Mouse (Mus musculus) cerebellum, adult 2 months (tissue): ENCODE results near the gene Arntl. TPM values are rescaled to one million over a fixed set of nuclear protein-coding genes. Genes with fewer than 3 reads are reported as not detected.

Experiments used
- DNase-seq, 2 experiments: peaks; one replicate each; pipeline ENCODE4 v3.0.0; 2021
- H3K27ac ChIP-seq: fragments of 200-500 bp; 2 replicates; pipeline ENCODE4 v1.5.1; 2012; ENCODE audit warnings: low read length, control low read depth, inconsistent platforms; ENCODE audit not compliant: insufficient read depth
- H3K27me3 ChIP-seq: fragments of 200-500 bp; 2 replicates; pipeline ENCODE4 v1.6.1; 2012; ENCODE audit warnings: inconsistent platforms, mild to moderate bottlenecking, low read length, moderate library complexity; ENCODE audit not compliant: control insufficient read depth, insufficient read depth
- H3K4me1 ChIP-seq: fragments of 200-500 bp; 2 replicates; pipeline ENCODE4 v1.6.1; 2011; ENCODE audit warnings: low read length; ENCODE audit not compliant: control insufficient read depth, insufficient read depth
- H3K4me3 ChIP-seq: fragments of 200-500 bp; replicated peaks from 2 replicates; pipeline ENCODE3; 2011; ENCODE audit warnings: mild to moderate bottlenecking, low read depth, low read length, control low read depth; ENCODE audit not compliant: insufficient read depth
- CTCF ChIP-seq: fragments of 200-500 bp; IDR thresholded peaks from 2 replicates; pipeline ENCODE4 v1.5.1; 2011; ENCODE audit warnings: low read depth, mild to moderate bottlenecking, control low read depth, low read length, moderate library complexity, borderline replicate concordance; ENCODE audit not compliant: insufficient read depth
- POLR2A ChIP-seq: fragments of 200-500 bp; IDR thresholded peaks from 2 replicates; pipeline ENCODE4 v1.6.1; 2011; ENCODE audit warnings: low read length, control low read depth, borderline replicate concordance; ENCODE audit not compliant: insufficient read depth
- WGBS: fragments of 180-500 bp; shearing (Covaris S2); methylation state at CpG from one replicate; pipeline ENCODE4 v1.1.7; 2018; 5-methylcytosine and 5-hydroxymethylcytosine counted together
- polyA plus RNA-seq: library from polyadenylated mRNA; depleted of rRNA; stranded (reverse); fragments of >200 nt; gene quantifications from 2 replicates; pipeline ENCODE4 v1.2.3, GENCODE M21; 2012

Gene Arntl
- polyA plus RNA-seq, 1 experiment, result 28.4 TPM

DNA sequence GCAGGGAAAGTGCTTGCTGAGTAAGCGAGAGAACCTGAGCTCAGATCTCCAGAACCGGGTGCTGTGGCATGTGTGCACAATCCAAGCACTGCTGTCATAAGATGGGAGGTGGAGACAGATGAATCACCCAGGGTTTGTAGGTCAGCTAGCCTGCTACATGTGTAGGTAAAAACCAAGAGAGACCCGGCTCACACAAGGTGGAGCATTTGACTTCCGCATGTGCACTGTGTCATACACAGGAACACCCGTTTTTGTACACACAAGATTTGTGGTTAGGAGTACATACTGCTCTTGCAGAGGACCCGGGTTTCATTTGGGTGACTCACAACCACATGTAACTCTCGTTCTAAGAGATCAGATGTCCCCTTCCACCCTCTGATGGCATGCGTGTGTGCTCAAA lies 23.5 kb upstream of the Arntl start:
- Histone ChIP-seq H3K27ac (no peak overlapping the region), H3K27me3 (no peaks in the 10 kb centered on the region), H3K4me1 (no peaks in the 10 kb centered on the region; the same call in 1 of the 2 replicates), H3K4me3 (no peak overlapping the region)
- WGBS, result 89% methylated on average over 8 of the region's 8 CpGs
- DNase-seq, result no peak
- TF ChIP-seq POLR2A (no peak), CTCF (no peak)

DNA sequence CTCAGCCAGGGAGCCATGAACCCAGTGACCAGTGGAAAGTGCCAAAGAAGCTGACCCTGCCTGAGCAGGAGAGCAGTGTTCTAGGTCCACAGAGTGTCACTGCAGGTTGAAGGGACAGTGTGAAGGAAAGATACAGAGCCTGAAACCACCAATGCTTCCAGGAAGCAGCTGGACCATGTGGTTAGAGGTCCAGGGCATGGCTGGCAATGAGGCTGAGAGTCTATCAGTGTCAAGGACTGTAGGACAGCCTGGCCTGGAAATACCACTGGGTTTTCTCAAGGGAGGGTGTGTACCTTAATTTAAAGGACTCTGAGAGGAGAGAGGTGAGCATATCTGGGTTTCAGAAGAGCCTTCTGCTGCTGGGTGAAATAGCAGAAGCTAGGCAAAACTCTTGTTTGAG lies 22.2 kb upstream of the Arntl start:
- DNase-seq, result no peak
- TF ChIP-seq POLR2A, result no peak
- TF ChIP-seq CTCF, result no peak

GRCm38 (mm10) chr7:113186041-113186800 lies 21.0 kb upstream of the Arntl start:
- H3K27ac ChIP-seq, result no peak overlapping the region
- H3K27me3 ChIP-seq, result no peaks in the 10 kb centered on the region
- TF ChIP-seq CTCF, result no peak
- no peak for TF ChIP-seq POLR2A
- H3K4me1 ChIP-seq, result no peaks in the 10 kb centered on the region; the same call in 1 of the 2 replicates
- WGBS, result 79% methylated on average over 10 of the region's 10 CpGs
- DNase-seq, result no peak
- no peak overlapping the region for H3K4me3 ChIP-seq

More for the DNA sequence above, 22.2 kb upstream of the Arntl start:
- no peak overlapping the region for H3K27ac ChIP-seq
- H3K4me3 ChIP-seq, result no peak overlapping the region
- no peaks in the 10 kb centered on the region; the same call in 1 of the 2 replicates for H3K4me1 ChIP-seq
- no peaks in the 10 kb centered on the region for H3K27me3 ChIP-seq

- no peak for TF ChIP-seq POLR2A
- TF ChIP-seq CTCF, result no peak
- 49% methylated on average over 2 of the region's 2 CpGs for WGBS
- no peak for DNase-seq
- Histone ChIP-seq H3K27me3 (no peaks in the 10 kb centered on the region), H3K4me1 (no peaks in the 10 kb centered on the region; the same call in 1 of the 2 replicates), H3K27ac (no peak overlapping the region), H3K4me3 (no peak overlapping the region)
Observed at GRCm38 (mm10) chr7:113188091-113188490, 19.2 kb upstream of the Arntl start.

DNA sequence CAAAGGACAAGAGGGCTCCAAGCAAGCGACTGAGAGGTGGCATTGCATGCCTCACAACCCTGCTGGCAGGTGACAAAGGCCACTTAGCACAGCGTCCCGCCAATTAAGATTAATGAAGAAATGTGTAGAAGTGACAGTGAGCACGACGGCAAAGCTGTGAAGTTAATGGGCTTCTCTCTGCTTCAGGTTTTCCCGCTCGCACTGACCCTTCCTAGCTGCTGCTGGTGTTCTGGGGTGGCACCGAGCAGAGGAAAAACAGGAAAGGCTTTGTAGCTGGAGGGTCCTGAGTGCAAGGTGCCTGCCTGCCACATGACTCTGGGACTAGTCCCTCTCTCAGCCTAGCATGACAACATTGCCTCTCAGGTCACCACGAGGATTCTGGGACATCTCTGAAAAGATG lies 18.7 kb upstream of the Arntl start:
- no peak overlapping the region for H3K4me3 ChIP-seq
- 51% methylated on average over 9 of the region's 9 CpGs for WGBS

DNA sequence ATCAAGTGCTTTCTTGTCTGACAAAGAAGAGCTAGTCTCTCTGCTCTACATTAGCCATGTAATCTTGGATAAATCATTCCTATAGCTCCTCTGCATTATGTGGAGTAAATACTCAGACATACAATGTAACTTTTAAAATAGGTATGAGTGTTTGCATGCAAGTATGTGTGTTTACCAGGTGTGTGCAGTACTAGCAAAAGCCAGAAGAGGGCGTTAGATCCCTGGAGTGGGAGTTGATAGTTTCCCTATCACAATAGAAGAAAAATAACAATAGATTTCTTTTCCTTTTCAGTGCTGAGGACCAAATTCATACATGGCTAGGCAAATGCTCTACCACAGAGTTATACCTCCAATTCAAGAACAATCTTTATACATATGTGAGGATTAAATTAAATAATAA lies 15.5 kb upstream of the Arntl start:
- H3K4me1 ChIP-seq, result no peaks in the 10 kb centered on the region
- WGBS, result 57% methylated on average over 1 of the region's 1 CpGs
- no peak overlapping the region for H3K27ac ChIP-seq
- no peak for DNase-seq
- H3K4me3 ChIP-seq, result no peak overlapping the region
- TF ChIP-seq POLR2A (no peak), CTCF (no peak)
- H3K27me3 ChIP-seq, result no peaks in the 10 kb centered on the region; the same call in 1 of the 2 replicates

More for the DNA sequence above, 18.7 kb upstream of the Arntl start:
- DNase-seq, result no peak
- Histone ChIP-seq H3K4me1 (no peaks in the 10 kb centered on the region; the same call in 1 of the 2 replicates), H3K27ac (no peak overlapping the region), H3K27me3 (no peaks in the 10 kb centered on the region)
- TF ChIP-seq POLR2A (no peak), CTCF (no peak)

DNA sequence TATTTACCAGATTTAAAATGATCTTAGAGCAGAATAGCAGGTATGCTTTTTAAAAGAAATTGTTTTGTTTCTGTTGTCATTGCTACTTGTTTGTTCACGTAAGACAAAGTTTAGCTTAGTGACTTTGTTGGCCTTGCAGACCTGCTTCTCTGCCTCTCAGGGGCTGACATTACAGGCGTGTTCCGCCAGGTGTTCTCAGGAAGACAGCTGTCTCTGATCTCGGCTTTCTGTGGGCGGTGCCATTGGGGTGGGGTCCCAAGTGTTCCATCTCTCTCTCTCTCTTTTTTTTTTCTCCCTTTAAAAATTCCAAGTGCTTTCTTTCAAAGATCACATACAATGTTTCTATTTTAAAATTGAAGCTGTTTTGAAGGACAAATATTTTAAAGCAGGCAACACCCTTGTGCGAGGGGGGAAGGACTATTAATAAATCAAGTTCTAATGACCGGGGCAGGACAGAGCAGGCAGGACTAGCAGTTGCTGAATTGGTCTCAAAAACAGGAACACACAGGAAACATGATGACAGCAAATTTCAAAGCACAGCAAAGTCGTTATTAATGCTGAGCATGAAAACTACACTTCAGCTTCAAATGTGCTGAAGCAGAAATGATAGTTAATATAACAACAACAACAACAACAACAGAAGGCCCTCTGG lies 14.4 kb upstream of the Arntl start:
- Histone ChIP-seq H3K27ac (no peak overlapping the region), H3K4me3 (no peak overlapping the region), H3K27me3 (no peaks in the 10 kb centered on the region; the same call in 1 of the 2 replicates), H3K4me1 (no peaks in the 10 kb centered on the region)
- DNase-seq, result no peak
- TF ChIP-seq POLR2A, result no peak
- TF ChIP-seq CTCF, result no peak
- 74% methylated on average over 8 of the region's 8 CpGs for WGBS

GRCm38 (mm10) chr7:113193872-113194271 lies 13.4 kb upstream of the Arntl start:
- H3K27me3 ChIP-seq, result no peaks in the 10 kb centered on the region; the same call in 1 of the 2 replicates
- TF ChIP-seq POLR2A (no peak), CTCF (no peak)
- H3K27ac ChIP-seq, result no peak overlapping the region
- no peak for DNase-seq
- H3K4me1 ChIP-seq, result no peaks in the 10 kb centered on the region
- H3K4me3 ChIP-seq, result no peak overlapping the region
